Mouse (Mus musculus) CD4-positive, CD25-positive, alpha-beta regulatory T cell, adult 2 months (primary cell): ENCODE results near the gene Gm5938.

ENCODE experiments used
- DNase-seq: peaks from one replicate; pipeline ENCODE4 v3.0.0-alpha.2; 2012; ENCODE audit warnings: low read depth, low spot score

The Gm5938 gene

DNA sequence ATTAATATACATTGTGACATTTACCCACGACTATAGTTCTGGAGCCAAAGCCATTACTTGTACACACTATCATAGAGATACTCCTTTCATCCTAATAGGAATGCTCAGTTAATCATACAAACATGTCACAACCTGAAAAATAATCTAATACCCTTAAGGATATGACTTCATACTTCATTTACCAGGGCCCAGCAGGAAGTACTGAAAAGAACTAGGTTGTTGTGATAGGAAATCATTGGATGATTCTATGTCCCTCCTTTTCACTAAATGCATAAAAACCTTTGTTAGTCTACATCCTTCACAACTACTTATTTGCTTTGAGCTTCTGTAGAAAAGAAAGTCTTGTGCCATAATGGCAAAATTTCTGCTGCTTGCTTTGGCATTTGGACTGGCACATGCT is at the start of gene Gm5938:
Gm5938 (plus strand) TSS at position 301 of the 400 bp plus-strand sequence.
- DNase-seq: no peak

DNA sequence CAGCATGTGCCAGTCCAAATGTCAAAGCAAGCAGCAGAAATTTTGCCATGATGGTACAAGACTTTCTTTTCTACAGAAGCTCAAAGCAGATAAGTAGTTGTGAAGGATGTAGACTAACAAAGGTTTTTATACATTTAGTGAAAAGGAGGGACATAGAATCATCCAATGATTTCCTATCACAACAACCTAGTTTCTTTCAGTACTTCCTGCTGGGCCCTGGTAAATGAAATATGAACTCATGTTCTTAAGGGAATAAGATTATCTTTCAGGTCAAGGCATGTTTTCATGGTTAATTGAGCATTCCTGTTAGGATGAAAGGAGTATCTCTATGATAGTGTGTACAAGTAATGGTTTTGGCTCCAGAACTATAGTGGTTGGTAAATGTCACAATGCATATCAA is 34.0 kb upstream of the Gm5938 start, which contains the start of gene Obp1a:
Obp1a (minus strand) TSS at position 101 of the 400 bp plus-strand sequence.
- no peak for DNase-seq
